10 mouse cellular contexts compared by ENCODE assay signal in genomic region chr1:165934648-165935465, GRCm38 (mm10).
DNase-seq lines count a peak whose midpoint lies in the region; ATAC-seq lines count a peak whose summit lies in the region.
"Had no signal": no experiment of that assay in that cellular context is flagged by ENCODE, and none has a peak within 500 bp of the region (broad histone marks: within the 10 kb centered on the region; RNA-seq: fewer than 3 reads in every experiment).

No protein-coding gene starts in this region.

- H3K4me1 ChIP-seq in neural tube, embryonic 11.5 days (ENCODE audit: control insufficient read depth, insufficient read depth, low read length) = peaks cover 12% of the 10 kb centered on the region
- peaks cover 15% of the 10 kb centered on the region for H3K4me1 ChIP-seq in hindbrain, embryonic 10.5 days (replicated peaks)
- no peaks in the 10 kb centered on the region for H3K4me1 ChIP-seq in kidney, embryonic 14.5 days (ENCODE audit: control insufficient read depth, insufficient read depth, low read length)
- H3K4me1 ChIP-seq in heart, embryonic 11.5 days (ENCODE audit: control insufficient read depth, insufficient read depth, low read length) = peaks cover 7% of the 10 kb centered on the region

- DNase-seq in neural tube, embryonic 11.5 days (ENCODE audit: low spot score) = peak; percentile 37
- no peak for DNase-seq in neural tube, embryonic 10.5 days (ENCODE audit: extremely low spot score, low spot score)
- no peak for DNase-seq in hindbrain, embryonic 10.5 days (ENCODE audit: low spot score)
- peak; percentile 71 to 80 for DNase-seq in spleen, postnatal 36 days (ENCODE audit: low spot score in 2 of 2)
- DNase-seq in heart, adult 8-10 months (ENCODE audit: low spot score) = no peak

- no peaks in the 10 kb centered on the region for H3K9me3 ChIP-seq in neural tube, embryonic 11.5 days (ENCODE audit: control insufficient read depth, low read length)
- H3K9me3 ChIP-seq in hindbrain, embryonic 10.5 days = no peaks in the 10 kb centered on the region
- no peaks in the 10 kb centered on the region for H3K9me3 ChIP-seq in kidney, embryonic 14.5 days (ENCODE audit: control insufficient read depth, low read length)
- H3K9me3 ChIP-seq in heart, embryonic 11.5 days (replicated peaks; ENCODE audit: control insufficient read depth, low read length) = no peaks in the 10 kb centered on the region
- H3K9me3 ChIP-seq: limb, embryonic 10.5 days had no signal

- H3K27ac ChIP-seq in neural tube, embryonic 11.5 days (ENCODE audit: low read depth, low read length) = no peak overlapping the region
- peak overlapping the region; percentile 12; the same call in 1 of the 2 replicates for H3K27ac ChIP-seq in hindbrain, embryonic 10.5 days
- no peak overlapping the region for H3K27ac ChIP-seq in kidney, embryonic 14.5 days (ENCODE audit: low read depth, low read length)
- H3K27ac ChIP-seq in heart, embryonic 11.5 days (ENCODE audit: low read depth, low read length) = no peak overlapping the region
- H3K27ac ChIP-seq: limb, embryonic 10.5 days had no signal

- 54% methylated on average over 7 of the region's 7 CpGs for WGBS in neural tube, embryonic 11.5 days
- WGBS in hindbrain, embryonic 10.5 days = 55% methylated on average over 7 of the region's 7 CpGs
- WGBS in kidney, embryonic 14.5 days = 69% methylated on average over 7 of the region's 7 CpGs
- 68% methylated on average over 7 of the region's 7 CpGs for WGBS in heart, embryonic 11.5 days (ENCODE audit: insufficient replicate concordance)

- no peak overlapping the region for H3K9ac ChIP-seq in neural tube, embryonic 11.5 days (ENCODE audit: low read length)
- no peak overlapping the region for H3K9ac ChIP-seq in kidney, embryonic 14.5 days (ENCODE audit: low read depth, low read length)
- no peak overlapping the region for H3K9ac ChIP-seq in heart, embryonic 11.5 days (ENCODE audit: low read depth, low read length)

- no peak overlapping the region for H3K4me3 ChIP-seq in neural tube, embryonic 11.5 days (ENCODE audit: low read depth, low read length)
- H3K4me3 ChIP-seq in hindbrain, embryonic 10.5 days = no peak overlapping the region
- no peak overlapping the region for H3K4me3 ChIP-seq in kidney, embryonic 14.5 days (ENCODE audit: low read length)
- H3K4me3 ChIP-seq in heart, embryonic 11.5 days (ENCODE audit: low read depth, low read length) = no peak overlapping the region
- H3K4me3 ChIP-seq: limb, embryonic 10.5 days had no signal

- no peaks in the 10 kb centered on the region for H3K36me3 ChIP-seq in neural tube, embryonic 11.5 days (ENCODE audit: control insufficient read depth, insufficient read depth, low read length)
- H3K36me3 ChIP-seq in hindbrain, embryonic 10.5 days = no peaks in the 10 kb centered on the region
- no peaks in the 10 kb centered on the region for H3K36me3 ChIP-seq in kidney, embryonic 14.5 days (ENCODE audit: control insufficient read depth, insufficient read depth, low read length)
- H3K36me3 ChIP-seq in heart, embryonic 11.5 days (ENCODE audit: control insufficient read depth, insufficient read depth, low read length) = no peaks in the 10 kb centered on the region
- H3K36me3 ChIP-seq: limb, embryonic 10.5 days had no signal

- peak; percentile 97 for ATAC-seq in neural tube, embryonic 11.5 days (ENCODE audit: insufficient read depth, low FRiP score, low TSS enrichment)
- peak; percentile 79 for ATAC-seq in megakaryocyte-erythroid progenitor cell, adult 5-6 weeks (replicated peaks; ENCODE audit: low FRiP score, low TSS enrichment, poor library complexity, severe bottlenecking)
- no peak for ATAC-seq in kidney, embryonic 14.5 days (ENCODE audit: low FRiP score, low TSS enrichment)
- no peak for ATAC-seq in heart, embryonic 11.5 days (replicated peaks; ENCODE audit: insufficient number of reproducible peaks, low FRiP score, low TSS enrichment)
- ATAC-seq: Patski had no signal

- no peak overlapping the region for H3K4me2 ChIP-seq in neural tube, embryonic 11.5 days (ENCODE audit: low read depth)
- H3K4me2 ChIP-seq in kidney, embryonic 14.5 days (replicated peaks; ENCODE audit: low read depth, low read length) = no peak overlapping the region
- no peak overlapping the region for H3K4me2 ChIP-seq in heart, embryonic 11.5 days

- no peaks in the 10 kb centered on the region for H3K27me3 ChIP-seq in neural tube, embryonic 11.5 days (ENCODE audit: control insufficient read depth, insufficient read depth, low read length)
- H3K27me3 ChIP-seq in hindbrain, embryonic 10.5 days (ENCODE audit: insufficient read depth, poor library complexity, severe bottlenecking) = no peaks in the 10 kb centered on the region
- H3K27me3 ChIP-seq in kidney, embryonic 14.5 days (ENCODE audit: control insufficient read depth, insufficient read depth, low read length) = no peaks in the 10 kb centered on the region
- H3K27me3 ChIP-seq in heart, embryonic 11.5 days (ENCODE audit: control insufficient read depth, insufficient read depth, low read length) = no peaks in the 10 kb centered on the region
- H3K27me3 ChIP-seq: Patski had no signal

Comparison
In these comparisons a context has a peak if more than half of its experiments do, and no peak if none do; other contexts are left out.
1. DNase-seq: peak in neural tube, embryonic 11.5 days (single experiment) and spleen, postnatal 36 days (2 of 2); none in neural tube, embryonic 10.5 days (single experiment), hindbrain, embryonic 10.5 days (single experiment) and heart, adult 8-10 months (single experiment).
2. ATAC-seq: peak in neural tube, embryonic 11.5 days (single experiment) and megakaryocyte-erythroid progenitor cell, adult 5-6 weeks (single experiment); none in kidney, embryonic 14.5 days (single experiment) and heart, embryonic 11.5 days (single experiment).